In the genomic region with DNA sequence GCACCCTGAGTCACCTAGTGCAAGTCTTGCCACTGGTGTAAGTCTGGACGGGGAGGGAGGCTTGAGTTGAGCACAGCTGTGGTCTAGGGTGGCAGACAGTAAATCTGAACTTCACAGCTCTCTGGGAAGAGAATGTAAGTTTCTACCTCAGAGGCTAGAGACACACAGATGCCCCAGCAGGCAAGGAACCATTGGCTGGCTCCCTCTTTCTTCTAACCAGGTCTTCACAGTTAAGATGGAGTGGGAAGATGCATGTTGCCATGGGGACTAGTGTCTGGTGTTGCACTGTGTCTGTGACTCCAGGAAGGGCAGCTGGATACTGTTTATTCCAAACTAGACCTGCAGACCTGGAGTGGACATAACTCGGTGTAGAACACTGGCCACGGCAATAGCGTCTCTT, we compare ENCODE assay signal across 26 mouse cellular contexts.
A peak's percentile ranks its signal among the peaks of the same experiment; 100 is the strongest.
DNase-seq lines count a peak whose midpoint lies in the region; ATAC-seq and TF ChIP-seq lines count a peak whose summit lies in the region.
"Had no signal": no experiment of that assay in that cellular context is flagged by ENCODE, and none has a peak within 500 bp of the region (broad histone marks: within the 10 kb centered on the region; RNA-seq: fewer than 3 reads in every experiment).

No protein-coding gene starts in this region.

- DNase-seq in frontal cortex, postnatal 10 days (ENCODE audit: low spot score in 2 of 2): no peak
- no peak for DNase-seq in left cerebral cortex, adult 2 months (ENCODE audit: extremely low spot score in 1 of 2, low spot score in 2 of 2)
- no peak for DNase-seq in left cerebral cortex, adult 18-20 months (ENCODE audit: low spot score in 2 of 2)
- peak; percentile 53 for DNase-seq in brain, adult 2 months (ENCODE audit: low read depth, low spot score)
- DNase-seq: adrenal gland, adult 8-10 months; adrenal gland, postnatal 14 days; adrenal gland, postnatal 36 days; B cell, adult 2 months; cerebellum, adult 11 months; cerebellum, adult 18-20 months; cerebellum, adult 8-10 months; cerebellum, adult 9-11 months; cerebellum, postnatal 14 days; cerebellum, postnatal 36 days; embryo, embryonic 11 days had no signal

- H3K4me3 ChIP-seq in left cerebral cortex, adult 2 months: no peak overlapping the region
- H3K4me3 ChIP-seq: embryonic facial prominence, embryonic 13.5 days; embryonic facial prominence, embryonic 15.5 days; erythroblast, embryonic 14.5 days; forebrain, embryonic 10.5 days; forebrain, embryonic 12.5 days had no signal

- peak; percentile 51 for ATAC-seq in frontal cortex, adult (ENCODE audit: low TSS enrichment)
- ATAC-seq: activated CD4-positive, CD25-positive, alpha-beta regulatory T cell, adult 4 months; CD4-positive, CD25-positive, alpha-beta regulatory T cell, adult 4 months; forebrain, embryonic 14.5 days; forebrain, embryonic 16.5 days; Patski had no signal

- peak overlapping the region; percentile 50; the same call in 1 of the 2 replicates for H3K27ac ChIP-seq in left cerebral cortex, adult 2 months
- H3K27ac ChIP-seq: embryonic facial prominence, embryonic 13.5 days; embryonic facial prominence, embryonic 15.5 days; forebrain, embryonic 10.5 days; forebrain, embryonic 12.5 days had no signal

- intact Hi-C loops in left cerebral cortex, adult 2 months (cut with DNase I): no loop called here

- no peak for TF ChIP-seq CTCF in left cerebral cortex, adult 2 months (IDR thresholded peaks at IDR 0.05)
